Mouse (Mus musculus) stomach, postnatal 0 days (tissue): Measurements from ENCODE around the gene Slc7a10.

ENCODE experiments used
- CTCF ChIP-seq: IDR thresholded peaks from 2 replicates; pipeline ENCODE4 v1.5.1; 2016; ENCODE audit warnings: antibody characterized with exemption, low read depth, mild to moderate bottlenecking, moderate library complexity
- EP300 ChIP-seq: optimal IDR thresholded peaks from 2 replicates; pipeline ENCODE3; 2016; ENCODE audit warnings: antibody characterized with exemption

- no peak for TF ChIP-seq EP300
- no peak for TF ChIP-seq CTCF
Measured at GRCm38 (mm10) chr7:35142522-35142921, 43.7 kb upstream of the Slc7a10 start.
